Mouse (Mus musculus): ENCODE results near the gene Col23a1. TPM values are rescaled to one million over a fixed set of nuclear protein-coding genes. Genes with fewer than 3 reads are reported as not detected.

Gene Col23a1
- total and polyA plus RNA-seq, 2 experiments from 2014 or later = 3.2 to 12.6 TPM

DNA sequence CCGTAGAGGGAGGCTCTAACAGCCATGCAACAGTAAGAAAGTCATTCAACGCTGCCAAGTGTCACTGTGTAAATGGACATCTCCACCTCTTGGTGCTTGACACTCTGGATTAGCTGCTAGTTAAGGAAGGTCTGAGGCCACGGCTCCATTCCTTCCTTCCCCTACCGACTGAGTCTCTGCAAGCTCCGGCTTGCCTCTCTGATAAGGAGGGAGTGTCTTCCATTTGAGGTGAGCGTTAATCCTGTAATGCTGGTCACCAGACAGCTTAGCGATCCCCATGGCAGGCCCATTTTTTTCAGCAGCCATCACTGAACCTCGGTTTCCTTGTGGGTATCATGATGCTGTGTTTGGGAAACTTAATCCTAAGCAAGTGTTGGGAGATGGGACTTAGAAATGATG, 140.5 kb downstream of the Col23a1 start:
- no peak overlapping the region for H3K27ac ChIP-seq (ENCODE audit: low read depth, low read length)
- H3K4me1 ChIP-seq (ENCODE audit: insufficient read depth) = no peaks in the 10 kb centered on the region
- no peaks in the 10 kb centered on the region for H3K27me3 ChIP-seq (ENCODE audit: insufficient read depth, low read length)
- H3K9me3 ChIP-seq (ENCODE audit: low read length) = no peaks in the 10 kb centered on the region
- ATAC-seq (no peak), DNase-seq (no peak)
- H3K4me3 ChIP-seq (ENCODE audit: low read depth, low read length) = no peak overlapping the region
- no peaks in the 10 kb centered on the region for H3K36me3 ChIP-seq (ENCODE audit: insufficient read depth)
- 72% methylated on average over 8 of the region's 8 CpGs for WGBS
- H3K9ac ChIP-seq = no peak overlapping the region
- no peak overlapping the region for H3K4me2 ChIP-seq (ENCODE audit: low read depth)
- TF ChIP-seq CTCF (IDR thresholded peaks at IDR 0.05; ENCODE audit: low read depth) = no peak

- H3K27ac ChIP-seq (ENCODE audit: low read depth, low read length) = no peak overlapping the region
- ATAC-seq (no peak), DNase-seq (no peak)
- H3K4me3 ChIP-seq (ENCODE audit: low read depth, low read length) = no peak overlapping the region
- no peak for TF ChIP-seq CTCF (IDR thresholded peaks at IDR 0.05; ENCODE audit: low read depth)
- H3K9ac ChIP-seq = no peak overlapping the region
- H3K4me2 ChIP-seq (ENCODE audit: low read depth) = no peak overlapping the region
- no peaks in the 10 kb centered on the region for H3K27me3 ChIP-seq (ENCODE audit: insufficient read depth, low read length)
- no peaks in the 10 kb centered on the region for H3K4me1 ChIP-seq (ENCODE audit: insufficient read depth)
- no peaks in the 10 kb centered on the region for H3K36me3 ChIP-seq (ENCODE audit: insufficient read depth)
- H3K9me3 ChIP-seq (ENCODE audit: low read length) = no peaks in the 10 kb centered on the region
- 81% methylated on average over 3 of the region's 3 CpGs for WGBS
Measured at GRCm38 (mm10) chr11:51431287-51431686, 141.6 kb downstream of the Col23a1 start.

DNA sequence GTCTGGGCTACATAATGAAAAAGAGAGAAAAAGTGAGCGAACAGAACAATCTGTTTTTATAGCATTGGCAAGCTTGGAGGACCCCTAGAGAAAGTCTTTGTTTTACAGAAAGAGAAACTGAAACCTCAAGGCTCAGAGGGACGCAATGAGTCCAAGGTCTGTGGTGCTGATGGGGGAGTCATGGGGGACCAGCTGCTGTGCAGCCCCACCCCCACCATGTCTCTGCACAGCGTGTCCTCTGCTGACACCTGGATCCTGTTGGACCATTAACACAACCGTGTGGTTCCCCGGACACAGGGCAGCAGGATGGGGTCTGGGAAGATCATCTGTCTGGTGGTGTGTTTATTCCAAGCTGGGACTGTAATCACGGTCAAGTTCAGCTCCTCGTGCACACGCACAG, 142.2 kb downstream of the Col23a1 start:
- TF ChIP-seq CTCF (IDR thresholded peaks at IDR 0.05; ENCODE audit: low read depth) = no peak
- no peaks in the 10 kb centered on the region for H3K4me1 ChIP-seq (ENCODE audit: insufficient read depth)
- WGBS = 85% methylated on average over 8 of the region's 8 CpGs
- no peak overlapping the region for H3K4me2 ChIP-seq (ENCODE audit: low read depth)
- H3K27me3 ChIP-seq (ENCODE audit: insufficient read depth, low read length) = no peaks in the 10 kb centered on the region
- H3K36me3 ChIP-seq (ENCODE audit: insufficient read depth) = no peaks in the 10 kb centered on the region
- DNase-seq = no peak
- no peak overlapping the region for H3K4me3 ChIP-seq (ENCODE audit: low read depth, low read length)
- no peaks in the 10 kb centered on the region for H3K9me3 ChIP-seq (ENCODE audit: low read length)
- no peak overlapping the region for H3K27ac ChIP-seq (ENCODE audit: low read depth, low read length)
- no peak overlapping the region for H3K9ac ChIP-seq
- no peak for ATAC-seq

- no peak for ATAC-seq
- H3K4me3 ChIP-seq (ENCODE audit: low read depth, low read length) = no peak overlapping the region
- 98% methylated on average over 7 of the region's 7 CpGs for WGBS
Measured at GRCm38 (mm10) chr11:51442006-51442405, 152.3 kb downstream of the Col23a1 start.

DNA sequence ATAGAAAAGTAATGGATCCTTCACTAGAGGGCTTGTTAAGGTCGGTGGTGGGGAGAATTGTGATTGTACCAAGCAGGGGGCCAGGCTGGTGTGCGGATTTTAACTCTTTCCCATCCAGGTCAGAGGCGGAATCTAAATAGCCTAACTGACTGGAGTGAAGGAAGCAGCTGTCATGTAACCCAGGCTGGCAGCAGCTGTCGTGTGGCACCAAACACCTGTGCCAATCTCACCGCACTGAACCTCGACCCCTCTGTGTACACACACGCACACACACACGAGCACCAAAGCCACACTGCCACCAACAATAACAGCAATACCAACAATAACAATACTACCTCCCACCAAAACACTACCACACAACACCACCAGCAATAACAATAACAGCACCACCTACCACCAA, 152.9 kb downstream of the Col23a1 start:
- DNase-seq = no peak

More at GRCm38 (mm10) chr11:51442006-51442405, 152.3 kb downstream of the Col23a1 start:
- no peak for DNase-seq
- Histone ChIP-seq H3K36me3 (ENCODE audit: insufficient read depth) (no peaks in the 10 kb centered on the region), H3K4me1 (ENCODE audit: insufficient read depth) (no peaks in the 10 kb centered on the region), H3K9me3 (ENCODE audit: low read length) (no peaks in the 10 kb centered on the region), H3K9ac (no peak overlapping the region), H3K4me2 (ENCODE audit: low read depth) (no peak overlapping the region), H3K27ac (ENCODE audit: low read depth, low read length) (no peak overlapping the region), H3K27me3 (ENCODE audit: insufficient read depth, low read length) (no peaks in the 10 kb centered on the region)
- no peak for TF ChIP-seq CTCF (IDR thresholded peaks at IDR 0.05; ENCODE audit: low read depth)

DNA sequence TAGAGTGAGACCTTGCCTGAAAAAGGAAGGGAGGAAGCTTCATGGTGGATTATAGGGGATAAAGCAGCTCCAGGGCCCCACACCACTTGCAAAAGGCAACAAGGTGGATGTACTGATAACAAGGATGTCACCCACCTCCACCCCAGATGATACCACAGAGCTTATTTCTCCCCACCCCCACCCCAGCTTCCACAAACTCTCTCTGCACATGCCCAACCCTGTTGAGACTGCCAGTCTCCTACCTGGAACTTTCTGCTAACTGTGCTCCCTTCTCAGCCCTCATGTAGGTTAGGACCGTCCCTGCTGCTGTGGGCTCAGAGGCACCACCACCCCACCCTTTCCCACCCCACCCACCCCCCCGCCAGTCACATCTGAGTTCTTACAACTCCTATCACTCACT, 154.1 kb downstream of the Col23a1 start:
- 65% methylated on average over 2 of the region's 2 CpGs for WGBS
- Histone ChIP-seq H3K27me3 (ENCODE audit: insufficient read depth, low read length) (no peaks in the 10 kb centered on the region), H3K4me1 (ENCODE audit: insufficient read depth) (no peaks in the 10 kb centered on the region)

More for the DNA sequence above, 152.9 kb downstream of the Col23a1 start:
- no peak overlapping the region for H3K4me2 ChIP-seq (ENCODE audit: low read depth)
- no peak overlapping the region for H3K9ac ChIP-seq
- 73% methylated on average over 8 of the region's 8 CpGs for WGBS
- no peaks in the 10 kb centered on the region for H3K36me3 ChIP-seq (ENCODE audit: insufficient read depth)
- H3K9me3 ChIP-seq (ENCODE audit: low read length) = no peaks in the 10 kb centered on the region
- H3K4me3 ChIP-seq (ENCODE audit: low read depth, low read length) = no peak overlapping the region
- no peak for ATAC-seq
- no peak overlapping the region for H3K27ac ChIP-seq (ENCODE audit: low read depth, low read length)
- TF ChIP-seq CTCF (IDR thresholded peaks at IDR 0.05; ENCODE audit: low read depth) = no peak
- H3K4me1 ChIP-seq (ENCODE audit: insufficient read depth) = no peaks in the 10 kb centered on the region
- no peaks in the 10 kb centered on the region for H3K27me3 ChIP-seq (ENCODE audit: insufficient read depth, low read length)

DNA sequence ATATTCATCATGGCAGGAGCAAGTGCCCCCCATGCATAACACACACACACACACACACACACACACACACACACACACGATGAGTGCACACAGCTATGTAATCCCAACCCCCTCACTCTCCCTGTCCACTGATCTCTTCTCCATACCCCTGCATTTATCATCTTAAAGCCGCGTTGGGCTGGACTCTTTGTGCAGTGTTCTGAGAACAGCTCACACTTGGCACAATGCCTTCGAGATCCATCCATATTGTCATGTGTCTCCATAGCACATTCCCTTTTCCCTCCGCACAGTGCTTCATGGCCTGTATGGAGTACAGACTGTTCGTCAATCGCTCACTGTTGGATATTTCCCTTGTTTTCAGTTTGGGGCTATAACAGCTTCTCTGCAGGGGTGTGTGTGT, 154.9 kb downstream of the Col23a1 start:
- H3K4me3 ChIP-seq (ENCODE audit: low read depth, low read length) = no peak overlapping the region
- H3K9me3 ChIP-seq (ENCODE audit: low read length) = no peaks in the 10 kb centered on the region
- H3K36me3 ChIP-seq (ENCODE audit: insufficient read depth) = no peaks in the 10 kb centered on the region
- H3K27ac ChIP-seq (ENCODE audit: low read depth, low read length) = no peak overlapping the region
- ATAC-seq = no peak
- no peaks in the 10 kb centered on the region for H3K27me3 ChIP-seq (ENCODE audit: insufficient read depth, low read length)
- no peak for TF ChIP-seq CTCF (IDR thresholded peaks at IDR 0.05; ENCODE audit: low read depth)
- H3K4me1 ChIP-seq (ENCODE audit: insufficient read depth) = no peaks in the 10 kb centered on the region
- 74% methylated on average over 7 of the region's 7 CpGs for WGBS
- no peak overlapping the region for H3K9ac ChIP-seq
- DNase-seq = no peak
- no peak overlapping the region for H3K4me2 ChIP-seq (ENCODE audit: low read depth)

More for the DNA sequence above, 154.1 kb downstream of the Col23a1 start:
- ATAC-seq = no peak
- Histone ChIP-seq H3K4me2 (ENCODE audit: low read depth) (no peak overlapping the region), H3K9ac (no peak overlapping the region), H3K9me3 (ENCODE audit: low read length) (no peaks in the 10 kb centered on the region), H3K27ac (ENCODE audit: low read depth, low read length) (no peak overlapping the region), H3K36me3 (ENCODE audit: insufficient read depth) (no peaks in the 10 kb centered on the region), H3K4me3 (ENCODE audit: low read depth, low read length) (no peak overlapping the region)
- no peak for DNase-seq
- no peak for TF ChIP-seq CTCF (IDR thresholded peaks at IDR 0.05; ENCODE audit: low read depth)

Data from forebrain, postnatal 0 days (tissue).